Mouse (Mus musculus) mouse embryonic stem cell (cell line): ENCODE results near the gene Ccdc170.
"Not testable (repeated sequence)": the region's sequence is repeated elsewhere in the genome, so short reads cannot be mapped to it uniquely, and the experiment has no call there.

Source experiments
- in situ Hi-C, 2 experiments: fragments of 300-500 bp; cut with MboI; formaldehyde crosslinking; loops; 1 replicate in 1 of 2; 3 replicates in 1 of 2; pipeline ENCODE4 v1.14.3; 2019 to 2020; ENCODE audit warnings: low sequenced_read_pairs in 2 of 2, low pct_unique_long_range_greater_than_20kb in 1 of 2, mixed read lengths in 1 of 2; ENCODE audit not compliant: unreplicated experiment in 1 of 2

Gene Ccdc170

GRCm38 (mm10) chr10:4482355-4482754 is at the start of gene Ccdc170:
Gene Ccdc170, plus strand, starts transcription at chr10:4482502.
- in situ Hi-C loops = no loop called here

GRCm38 (mm10) chr10:4432996-4433755 is 49.1 kb upstream of the Ccdc170 start:
- in situ Hi-C loops = no loop called here

GRCm38 (mm10) chr10:4433871-4434270 is 48.4 kb upstream of the Ccdc170 start:
- in situ Hi-C loops = not testable (repeated sequence)

GRCm38 (mm10) chr10:4435416-4435815 is 46.9 kb upstream of the Ccdc170 start:
- in situ Hi-C loops = no loop called here

- in situ Hi-C loops = no loop called here
Observed at GRCm38 (mm10) chr10:4456409-4456808, 25.9 kb upstream of the Ccdc170 start.

GRCm38 (mm10) chr10:4460201-4460600 is 22.1 kb upstream of the Ccdc170 start:
- in situ Hi-C loops = no loop called here

GRCm38 (mm10) chr10:4465799-4466198 is 16.5 kb upstream of the Ccdc170 start:
- in situ Hi-C loops = no loop called here

- in situ Hi-C loops = no loop called here
Observed at GRCm38 (mm10) chr10:4469406-4469805, 12.9 kb upstream of the Ccdc170 start.

GRCm38 (mm10) chr10:4473591-4473993 is 8.7 kb upstream of the Ccdc170 start:
- in situ Hi-C loops = no loop called here

GRCm38 (mm10) chr10:4475431-4475830 is 6.9 kb upstream of the Ccdc170 start:
- in situ Hi-C loops = no loop called here

- in situ Hi-C loops = no loop called here
Observed at GRCm38 (mm10) chr10:4476604-4477003, 5.7 kb upstream of the Ccdc170 start.

- in situ Hi-C loops = no loop called here
Observed at GRCm38 (mm10) chr10:4480929-4481328, 1.4 kb upstream of the Ccdc170 start.

GRCm38 (mm10) chr10:4481695-4482094 is 607 bp upstream of the Ccdc170 start:
- in situ Hi-C loops = no loop called here

- in situ Hi-C loops = no loop called here
Observed at GRCm38 (mm10) chr10:4483848-4484247, 1.5 kb downstream of the Ccdc170 start.

- in situ Hi-C loops = no loop called here
Observed at GRCm38 (mm10) chr10:4484986-4485385, 2.7 kb downstream of the Ccdc170 start.

- in situ Hi-C loops = no loop called here
Observed at GRCm38 (mm10) chr10:4489865-4490264, 7.6 kb downstream of the Ccdc170 start.

GRCm38 (mm10) chr10:4491281-4491680 is 9.0 kb downstream of the Ccdc170 start:
- in situ Hi-C loops = no loop called here

GRCm38 (mm10) chr10:4492045-4492444 is 9.7 kb downstream of the Ccdc170 start:
- in situ Hi-C loops = no loop called here

- in situ Hi-C loops = no loop called here
Observed at GRCm38 (mm10) chr10:4492909-4493308, 10.6 kb downstream of the Ccdc170 start.

GRCm38 (mm10) chr10:4503251-4503650 is 20.9 kb downstream of the Ccdc170 start:
- in situ Hi-C loops = no loop called here
